ENCODE assay signal across 17 mouse cellular contexts in the genomic region with DNA sequence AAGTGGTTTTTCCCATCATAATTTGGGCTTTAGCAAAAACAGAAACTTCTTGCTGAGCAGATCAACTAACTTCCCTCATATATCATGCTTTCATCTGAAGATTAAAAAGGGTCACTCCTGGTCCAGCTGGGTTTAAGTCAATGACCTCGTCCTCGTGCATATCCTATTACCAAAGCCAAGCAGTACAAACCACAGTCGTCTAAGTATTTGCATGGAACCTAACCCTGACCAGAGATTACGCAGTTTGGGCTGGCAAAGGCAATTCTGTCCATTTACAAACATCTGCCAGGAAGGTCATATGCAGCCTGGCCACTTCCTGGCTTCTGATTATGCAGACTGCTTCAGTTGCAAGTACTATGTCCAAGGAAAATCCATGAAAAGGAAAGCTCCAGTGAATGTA.
DNase-seq lines count a peak whose midpoint lies in the region; ATAC-seq and TF ChIP-seq lines count a peak whose summit lies in the region.
"Had no signal": no experiment of that assay in that cellular context is flagged by ENCODE, and none has a peak within 500 bp of the region (broad histone marks: within the 10 kb centered on the region; RNA-seq: fewer than 3 reads in every experiment).

No protein-coding gene starts in this region.

- no peaks in the 10 kb centered on the region for H3K36me3 ChIP-seq in kidney, adult 2 months (ENCODE audit: control insufficient read depth, insufficient read depth, low read length)
- H3K36me3 ChIP-seq in embryonic facial prominence, embryonic 14.5 days (ENCODE audit: control insufficient read depth, insufficient read depth, low read length) = no peaks in the 10 kb centered on the region
- no peaks in the 10 kb centered on the region for H3K36me3 ChIP-seq in heart, embryonic 10.5 days
- H3K36me3 ChIP-seq: hindbrain, embryonic 10.5 days; liver, embryonic 13.5 days had no signal

- no peak overlapping the region for H3K4me2 ChIP-seq in embryonic facial prominence, embryonic 14.5 days (ENCODE audit: low read depth, low read length)
- H3K4me2 ChIP-seq: liver, embryonic 13.5 days had no signal

- no peaks in the 10 kb centered on the region for H3K9me3 ChIP-seq in embryonic facial prominence, embryonic 14.5 days (ENCODE audit: control insufficient read depth, low read length)
- no peaks in the 10 kb centered on the region for H3K9me3 ChIP-seq in heart, embryonic 10.5 days
- H3K9me3 ChIP-seq: hindbrain, embryonic 10.5 days; liver, embryonic 13.5 days; megakaryocyte, embryonic 14.5 days had no signal

- H3K27ac ChIP-seq in kidney, adult 2 months (ENCODE audit: insufficient read depth, low read depth, low read length) = no peak overlapping the region
- no peak overlapping the region for H3K27ac ChIP-seq in embryonic facial prominence, embryonic 14.5 days (replicated peaks; ENCODE audit: low read depth, low read length)
- H3K27ac ChIP-seq in heart, embryonic 10.5 days = no peak overlapping the region
- H3K27ac ChIP-seq: hindbrain, embryonic 10.5 days; liver, embryonic 13.5 days; stomach, postnatal 0 days had no signal

- H3K9ac ChIP-seq in embryonic facial prominence, embryonic 14.5 days (ENCODE audit: low read depth, low read length) = no peak overlapping the region
- H3K9ac ChIP-seq: liver, embryonic 13.5 days had no signal

- no peak for TF ChIP-seq CTCF in kidney, adult 2 months (conservative IDR thresholded peaks at IDR 0.05; ENCODE audit: insufficient read depth, insufficient read length, low read depth, low read length)

- no peak overlapping the region for H3K4me3 ChIP-seq in kidney, adult 2 months (ENCODE audit: insufficient read depth, low read depth, low read length)
- no peak overlapping the region for H3K4me3 ChIP-seq in embryonic facial prominence, embryonic 14.5 days (ENCODE audit: low read depth, low read length)
- H3K4me3 ChIP-seq in heart, embryonic 10.5 days = no peak overlapping the region
- H3K4me3 ChIP-seq: hindbrain, embryonic 10.5 days; liver, embryonic 13.5 days; megakaryocyte, embryonic 14.5 days had no signal

- peak; percentile 62; the same call in 1 of the 2 replicates for ATAC-seq in embryonic facial prominence, embryonic 14.5 days (ENCODE audit: low read depth)
- ATAC-seq: activated CD4-positive, CD25-positive, alpha-beta regulatory T cell, adult 4 months; inflammation-experienced regulatory T-cells, adult 6 months had no signal

- no peak for TF ChIP-seq POLR2A in kidney, adult 2 months (IDR thresholded peaks at IDR 0.05; ENCODE audit: low read depth, low read length)

- H3K4me1 ChIP-seq in kidney, adult 2 months (ENCODE audit: control insufficient read depth, insufficient read depth, low read length) = no peaks in the 10 kb centered on the region
- H3K4me1 ChIP-seq in embryonic facial prominence, embryonic 14.5 days (ENCODE audit: control insufficient read depth, insufficient read depth, low read length) = no peaks in the 10 kb centered on the region
- no peaks in the 10 kb centered on the region for H3K4me1 ChIP-seq in heart, embryonic 10.5 days
- H3K4me1 ChIP-seq: hindbrain, embryonic 10.5 days; liver, embryonic 13.5 days; megakaryocyte, embryonic 14.5 days had no signal

- H3K27me3 ChIP-seq in kidney, adult 2 months (replicated peaks; ENCODE audit: control insufficient read depth, insufficient read depth, low read length) = no peaks in the 10 kb centered on the region
- H3K27me3 ChIP-seq in embryonic facial prominence, embryonic 14.5 days (replicated peaks; ENCODE audit: control insufficient read depth, insufficient read depth, low read length) = no peaks in the 10 kb centered on the region
- H3K27me3 ChIP-seq in heart, embryonic 10.5 days (ENCODE audit: insufficient read depth, poor library complexity, severe bottlenecking) = no peaks in the 10 kb centered on the region
- H3K27me3 ChIP-seq: liver, embryonic 13.5 days; megakaryocyte, embryonic 14.5 days had no signal

- peak; percentile 45 for DNase-seq in kidney, adult 2 months
- DNase-seq in kidney, adult 18-20 months = no peak
- DNase-seq in adipocyte (ENCODE audit: low spot score) = peak; percentile 13
- peak; percentile 36 for DNase-seq in embryonic facial prominence, embryonic 14.5 days (ENCODE audit: low spot score)
- DNase-seq in kidney, postnatal 4 days = peak; percentile 2 to 12
- DNase-seq in lung, postnatal 10 days = no peak
- no peak for DNase-seq in thymus, adult 18-20 months
- DNase-seq in heart, embryonic 10.5 days (ENCODE audit: low spot score) = no peak
- DNase-seq: cerebellum, adult 8-10 months; liver, embryonic 13.5 days; right cerebral cortex, adult 18-20 months; thymus, postnatal 4 days had no signal

- WGBS in kidney, adult 2 months = 11% methylated on average over 4 of the region's 4 CpGs
- 19% methylated on average over 4 of the region's 4 CpGs for WGBS in embryonic facial prominence, embryonic 14.5 days
- 70% methylated on average over 4 of the region's 4 CpGs for WGBS in heart, embryonic 10.5 days

Comparison
In these comparisons a context has a peak if more than half of its experiments do, and no peak if none do; other contexts are left out.
1. DNase-seq: peak in kidney, adult 2 months (single experiment), adipocyte (single experiment), embryonic facial prominence, embryonic 14.5 days (single experiment) and kidney, postnatal 4 days (2 of 2); none in kidney, adult 18-20 months (single experiment), lung, postnatal 10 days (single experiment), thymus, adult 18-20 months (0 of 2) and heart, embryonic 10.5 days (single experiment).